Comparison of ENCODE assay signal across 7 mouse cellular contexts in the genomic region with DNA sequence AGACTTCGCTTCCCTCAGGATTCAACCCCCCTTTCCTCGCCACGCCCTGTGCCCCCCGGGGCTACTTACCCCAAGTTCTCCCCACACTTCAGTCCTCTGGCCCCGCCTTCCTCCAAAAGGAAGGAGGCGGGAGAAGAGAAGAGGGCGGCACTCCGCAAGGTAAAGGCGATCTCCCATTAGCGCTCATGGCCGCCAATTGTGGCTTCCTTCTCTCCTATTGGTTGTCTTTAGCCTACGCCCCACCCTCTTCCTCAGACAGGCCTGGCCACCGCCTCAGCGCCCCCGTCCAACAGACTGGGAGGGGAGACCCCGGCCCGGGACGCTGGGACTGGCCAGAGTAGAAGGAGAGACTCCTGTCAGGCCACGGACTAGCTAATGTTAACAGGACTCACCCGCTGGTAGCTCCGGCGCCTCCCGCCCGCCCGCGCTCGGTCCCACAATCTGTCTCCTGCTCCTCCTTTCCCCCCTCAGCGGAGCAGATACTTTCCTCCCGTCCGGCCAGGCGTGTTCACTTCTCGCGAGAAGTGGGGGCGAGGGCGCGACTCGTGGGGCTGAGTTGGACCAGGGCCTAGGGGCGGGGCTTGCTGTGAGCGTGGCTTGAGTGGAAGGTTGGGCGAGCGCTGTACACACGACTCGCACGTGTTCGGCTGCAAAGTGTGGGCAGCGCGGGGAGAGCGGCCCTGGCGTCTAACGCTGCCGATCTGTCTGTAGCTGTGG. TPM values are rescaled to one million over a fixed set of nuclear protein-coding genes. Genes with fewer than 3 reads are reported as not detected.
A peak's percentile ranks its signal among the peaks of the same experiment; 100 is the strongest.
DNase-seq lines count a peak whose midpoint lies in the region; ATAC-seq lines count a peak whose summit lies in the region.

A gene (minus strand): TSS at position 98 of the 717 bp plus-strand sequence.
A gene (minus strand): TSS at position 495 of the 717 bp plus-strand sequence.

- H3K36me3 ChIP-seq in embryonic facial prominence, embryonic 12.5 days, result no peaks in the 10 kb centered on the region
- no peaks in the 10 kb centered on the region for H3K36me3 ChIP-seq in limb, embryonic 11.5 days (ENCODE audit: control insufficient read depth, insufficient read depth, low read length)
- H3K36me3 ChIP-seq in midbrain, embryonic 14.5 days (ENCODE audit: control insufficient read depth, insufficient read depth, low read length), result no peaks in the 10 kb centered on the region

- H3K4me3 ChIP-seq in embryonic facial prominence, embryonic 12.5 days, result peak within 1 kb of the TSS; percentile 67
- peak within 1 kb of the TSS; percentile 61 for H3K4me3 ChIP-seq in limb, embryonic 11.5 days (ENCODE audit: low read depth, low read length)
- H3K4me3 ChIP-seq in midbrain, embryonic 14.5 days (replicated peaks; ENCODE audit: low read depth, low read length), result peak within 1 kb of the TSS; percentile 66

- peak; percentile 99 for ATAC-seq in embryonic facial prominence, embryonic 12.5 days (ENCODE audit: insufficient number of reproducible peaks, insufficient read depth, low FRiP score, low TSS enrichment)
- ATAC-seq in limb, embryonic 11.5 days (ENCODE audit: insufficient number of reproducible peaks, low FRiP score, low TSS enrichment, low read depth), result peak; percentile 100
- peak; percentile 99 for ATAC-seq in midbrain, embryonic 14.5 days (ENCODE audit: low FRiP score, low TSS enrichment)

- no peaks in the 10 kb centered on the region for H3K27me3 ChIP-seq in embryonic facial prominence, embryonic 12.5 days
- no peaks in the 10 kb centered on the region for H3K27me3 ChIP-seq in limb, embryonic 11.5 days (ENCODE audit: control insufficient read depth, insufficient read depth, low read length)
- no peaks in the 10 kb centered on the region for H3K27me3 ChIP-seq in midbrain, embryonic 14.5 days (ENCODE audit: control insufficient read depth, insufficient read depth, low read length)

- no peaks in the 10 kb centered on the region for H3K9me3 ChIP-seq in embryonic facial prominence, embryonic 12.5 days
- no peaks in the 10 kb centered on the region for H3K9me3 ChIP-seq in limb, embryonic 11.5 days (ENCODE audit: control insufficient read depth, low read length)
- H3K9me3 ChIP-seq in midbrain, embryonic 14.5 days (ENCODE audit: control insufficient read depth, low read length), result no peaks in the 10 kb centered on the region

- DNase-seq in adrenal gland, postnatal 25 days, result peak; percentile 100
- peak; percentile 100 for DNase-seq in heart, adult 11 months
- peak; percentile 100 for DNase-seq in kidney, adult 18-20 months
- peak; percentile 100 for DNase-seq in limb, embryonic 11.5 days (ENCODE audit: low spot score)
- peak; percentile 99 for DNase-seq in midbrain, embryonic 14.5 days
- DNase-seq in spleen, adult 18-20 months, result peak; percentile 99

- H3K27ac ChIP-seq in embryonic facial prominence, embryonic 12.5 days, result peak within 1 kb of the TSS; percentile 98
- H3K27ac ChIP-seq in limb, embryonic 11.5 days (replicated peaks; ENCODE audit: low read depth, low read length), result peak within 1 kb of the TSS; percentile 96
- H3K27ac ChIP-seq in midbrain, embryonic 14.5 days (replicated peaks; ENCODE audit: low read depth, low read length), result peak within 1 kb of the TSS; percentile 93

- peak within 1 kb of the TSS; percentile 81 for H3K4me2 ChIP-seq in embryonic facial prominence, embryonic 12.5 days (replicated peaks)
- peak within 1 kb of the TSS; percentile 83 for H3K4me2 ChIP-seq in limb, embryonic 11.5 days (ENCODE audit: low read depth, severe bottlenecking)
- peak within 1 kb of the TSS; percentile 94 for H3K4me2 ChIP-seq in midbrain, embryonic 14.5 days (ENCODE audit: low read length)

- H3K9ac ChIP-seq in embryonic facial prominence, embryonic 12.5 days, result peak within 1 kb of the TSS; percentile 73
- peak within 1 kb of the TSS; percentile 80 for H3K9ac ChIP-seq in limb, embryonic 11.5 days (ENCODE audit: low read length)
- H3K9ac ChIP-seq in midbrain, embryonic 14.5 days (replicated peaks; ENCODE audit: low read length), result peak within 1 kb of the TSS; percentile 66

- WGBS in embryonic facial prominence, embryonic 12.5 days, result under 1% methylated on average over 50 of the region's 51 CpGs
- WGBS in limb, embryonic 11.5 days, result under 1% methylated on average over 49 of the region's 51 CpGs
- WGBS in midbrain, embryonic 14.5 days, result under 1% methylated on average over 51 of the region's 51 CpGs

- H3K4me1 ChIP-seq in embryonic facial prominence, embryonic 12.5 days, result peaks cover 20% of the 10 kb centered on the region
- H3K4me1 ChIP-seq in limb, embryonic 11.5 days (ENCODE audit: control insufficient read depth, insufficient read depth, low read length), result peaks cover 10% of the 10 kb centered on the region; the same call in 1 of the 2 replicates
- peaks cover 15% of the 10 kb centered on the region for H3K4me1 ChIP-seq in midbrain, embryonic 14.5 days (ENCODE audit: control insufficient read depth, insufficient read depth, low read length)

RNA-seq across cellular contexts. Expression of the first gene that starts in this region (rescaled TPM):
- 2.2 TPM in 1 of 2 replicates, not detected in the other for total RNA-seq in adrenal gland, postnatal 25 days (2021)
- polyA plus RNA-seq in embryonic facial prominence, embryonic 12.5 days (2016; fragmentation: Nextera tagmentation; extraction: Ambion mirVana), result not detected in 2 replicates
- not detected in 2 replicates for polyA plus RNA-seq in limb, embryonic 11.5 days (2014; fragmentation: Nextera tagmentation; extraction: Ambion mirVana)
- polyA plus RNA-seq in midbrain, embryonic 14.5 days (2014; fragmentation: Nextera tagmentation; extraction: Ambion mirVana), result not detected in 2 replicates

RNA-seq across cellular contexts. Expression of the second gene that starts in this region (rescaled TPM):
- total RNA-seq in adrenal gland, postnatal 25 days (2021), result 78.0 and 81.1 TPM in 2 replicates
- 33.7 and 34.2 TPM in 2 replicates for polyA plus RNA-seq in embryonic facial prominence, embryonic 12.5 days (2016; fragmentation: Nextera tagmentation; extraction: Ambion mirVana)
- 19.7 and 22.4 TPM in 2 replicates for polyA plus RNA-seq in limb, embryonic 11.5 days (2014; fragmentation: Nextera tagmentation; extraction: Ambion mirVana)
- 13.0 and 13.2 TPM in 2 replicates for polyA plus RNA-seq in midbrain, embryonic 14.5 days (2014; fragmentation: Nextera tagmentation; extraction: Ambion mirVana)

Comparison
In these comparisons a context has a peak if more than half of its experiments do, and no peak if none do; other contexts are left out.
1. Peak in every context shown above with its lines: DNase-seq, ATAC-seq, H3K4me3 ChIP-seq and H3K27ac ChIP-seq.